Mouse (Mus musculus) left cerebral cortex, adult 11 months (tissue): ENCODE measurements around the gene Akr1d1.

Source experiments
- DNase-seq: peaks from one replicate; pipeline ENCODE4 v3.0.0; 2022; ENCODE audit warnings: low spot score

Akr1d1 gene

DNA sequence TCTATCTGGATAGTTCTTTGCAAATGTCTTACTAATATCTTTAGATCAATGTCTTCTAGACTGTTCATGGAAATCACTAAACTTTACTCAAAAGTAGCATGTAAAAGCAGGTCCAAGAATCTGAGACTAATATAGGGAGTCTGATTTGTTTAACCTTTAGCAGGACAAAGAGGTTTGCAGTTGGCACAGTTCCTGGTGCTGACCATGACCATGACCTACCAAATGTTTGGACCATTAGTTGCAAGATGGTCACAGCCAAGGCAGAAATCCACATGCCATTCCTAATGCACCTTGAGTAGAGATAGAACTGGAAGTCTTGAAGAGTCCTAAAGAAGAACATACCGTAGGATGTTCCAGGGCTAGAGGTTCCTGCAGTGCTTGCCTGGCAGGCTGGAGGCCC is 37.4 kb downstream of the Akr1d1 start:
- DNase-seq = no peak

DNA sequence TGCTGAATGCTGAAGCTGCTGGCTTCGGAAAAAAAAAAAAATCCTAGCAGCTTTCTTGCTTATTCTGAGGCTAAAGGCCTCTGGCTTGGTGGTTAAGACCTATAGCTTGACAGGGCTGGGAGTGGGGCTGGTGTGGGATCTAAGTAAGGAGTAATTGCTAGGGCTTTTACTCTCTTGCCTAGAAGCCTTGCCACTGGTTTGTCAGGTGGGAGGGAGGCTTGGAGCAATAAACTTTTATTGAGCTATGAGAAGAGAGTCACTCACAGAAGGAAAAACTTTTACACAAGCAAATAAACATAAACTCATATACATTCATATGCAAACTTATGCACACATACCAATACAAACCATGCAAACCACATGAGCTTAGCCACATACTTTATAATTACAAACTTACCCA is 42.0 kb downstream of the Akr1d1 start:
- DNase-seq = no peak

DNA sequence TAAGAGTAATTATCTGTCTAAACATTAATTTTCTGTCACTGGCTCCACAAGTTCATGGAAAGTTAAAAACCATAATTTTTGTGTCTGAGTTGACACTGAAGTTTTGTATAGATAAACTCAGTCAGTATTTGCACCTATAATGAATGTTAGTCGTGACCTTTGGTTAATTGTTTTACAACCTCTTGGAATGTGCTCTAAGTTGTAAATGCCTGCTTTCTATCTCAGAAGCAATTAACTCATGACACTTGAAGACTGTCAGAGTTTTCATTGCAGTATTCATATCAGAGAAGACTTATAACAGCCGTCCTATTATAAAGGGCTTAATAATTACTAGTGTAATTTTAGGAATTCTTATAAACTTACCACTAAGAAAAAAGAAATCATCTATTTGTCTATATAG is 43.0 kb downstream of the Akr1d1 start:
- no peak for DNase-seq

DNA sequence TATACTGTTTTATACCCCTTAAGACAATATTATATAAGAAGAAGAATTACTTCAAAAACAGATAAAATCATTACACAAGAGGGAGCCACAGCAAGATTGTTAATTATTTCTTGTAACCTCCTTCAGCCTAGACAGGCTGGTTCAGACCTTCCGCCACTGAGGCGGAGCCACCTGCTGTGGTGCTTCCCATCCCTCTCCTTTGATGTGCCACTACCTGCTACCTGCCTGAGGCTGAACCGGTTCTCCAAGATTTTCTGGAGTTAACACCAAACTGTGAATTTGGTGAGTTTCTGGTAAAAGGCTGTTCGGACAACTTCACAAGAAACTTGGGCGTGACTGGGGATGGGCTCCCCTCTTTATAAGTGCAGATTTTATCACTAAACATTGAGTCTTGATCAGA is 50.5 kb downstream of the Akr1d1 start:
- no peak for DNase-seq

DNA sequence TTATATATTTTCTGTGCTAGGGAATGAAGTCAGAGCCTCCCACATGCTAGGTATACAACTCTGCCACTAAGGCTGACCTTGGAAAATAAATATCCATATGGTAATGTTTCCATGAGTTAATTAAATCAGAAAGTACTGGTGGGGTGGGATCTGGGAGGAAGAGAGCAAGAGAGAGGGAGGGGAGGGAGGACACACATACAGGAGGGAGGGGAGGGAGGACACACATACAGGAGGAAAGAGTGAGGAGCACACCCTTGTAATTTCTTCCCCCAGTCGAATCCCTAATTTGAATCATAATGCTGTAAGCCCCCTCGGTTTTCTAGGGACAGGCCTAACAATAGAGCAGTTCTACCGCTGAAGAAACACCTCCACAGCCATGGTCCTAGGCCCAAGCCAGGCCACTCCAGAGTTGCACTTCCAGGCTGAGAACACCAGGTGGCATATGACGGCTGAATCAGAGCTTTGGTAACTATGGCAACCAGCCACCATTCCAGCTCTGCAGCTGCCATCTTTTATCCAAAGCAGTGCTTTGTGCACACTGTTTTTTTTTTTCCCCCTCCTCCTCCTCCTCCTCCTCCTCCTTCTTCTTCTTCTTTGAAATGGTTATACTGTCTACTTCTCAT is 59.5 kb downstream of the Akr1d1 start:
- peak; percentile 61 for DNase-seq

DNA sequence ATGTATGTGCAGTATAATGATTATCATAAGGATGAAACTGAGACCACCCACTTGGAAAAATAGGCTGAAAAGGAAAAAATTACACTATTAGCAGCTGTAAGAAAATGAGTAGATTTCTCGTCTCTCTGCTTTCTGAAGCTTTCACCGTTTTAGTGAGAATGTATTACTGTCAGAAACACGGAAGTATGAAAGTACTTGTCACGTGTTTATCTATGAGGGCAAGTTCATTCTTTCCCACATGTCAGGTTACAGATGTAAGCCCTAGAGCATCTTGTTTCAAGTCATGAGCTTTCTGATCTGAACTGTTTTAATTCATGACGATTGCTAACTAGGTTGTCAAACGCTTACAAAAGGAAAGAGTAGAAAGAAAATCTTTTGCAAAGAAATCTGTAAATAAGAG is 60.8 kb downstream of the Akr1d1 start:
- DNase-seq = no peak

DNA sequence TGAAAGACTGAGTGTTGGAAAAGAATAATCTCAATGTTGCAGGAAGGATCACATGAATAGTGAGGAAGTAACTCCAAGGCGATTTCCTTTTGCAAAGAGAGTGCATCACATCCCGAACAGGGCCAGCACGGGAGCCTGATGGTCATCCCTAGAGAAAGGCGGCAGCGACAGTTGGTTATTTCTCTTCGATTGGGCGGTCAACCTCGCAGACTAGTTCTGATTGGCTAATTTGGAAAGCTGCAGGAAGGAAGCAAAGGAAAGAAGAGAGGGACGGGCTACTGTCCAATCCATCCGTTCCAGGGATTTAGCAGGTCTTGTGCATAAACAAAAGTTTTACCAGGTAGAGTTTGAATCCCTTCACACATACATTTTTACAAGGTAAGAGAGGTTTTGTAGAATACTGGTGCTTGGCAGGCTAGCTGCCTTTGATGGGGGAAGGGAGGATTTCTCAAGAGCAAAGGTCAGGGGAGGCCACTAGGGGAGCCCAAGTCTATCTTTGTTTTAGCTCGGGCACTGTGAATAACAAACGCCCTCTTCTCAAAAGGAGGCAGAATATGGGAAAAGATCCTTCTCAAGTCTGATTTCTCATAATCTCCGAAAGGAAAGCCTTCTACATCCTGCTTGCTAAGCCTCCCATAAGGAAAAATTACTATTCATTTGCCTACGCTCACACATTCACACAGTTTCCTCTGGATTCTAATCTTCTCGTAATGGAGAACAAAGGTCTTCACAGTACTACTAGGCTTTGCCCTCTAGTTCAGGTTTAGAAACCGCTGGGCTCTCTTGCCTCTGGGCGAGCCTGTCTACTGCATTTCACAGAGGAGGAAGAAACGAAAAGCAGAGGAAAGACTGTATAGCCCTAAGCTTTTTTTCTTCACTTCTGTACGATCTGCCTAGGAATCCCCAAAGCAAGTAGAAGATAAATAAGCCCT is 62.4 kb downstream of the Akr1d1 start:
- peak; percentile 27 for DNase-seq

DNA sequence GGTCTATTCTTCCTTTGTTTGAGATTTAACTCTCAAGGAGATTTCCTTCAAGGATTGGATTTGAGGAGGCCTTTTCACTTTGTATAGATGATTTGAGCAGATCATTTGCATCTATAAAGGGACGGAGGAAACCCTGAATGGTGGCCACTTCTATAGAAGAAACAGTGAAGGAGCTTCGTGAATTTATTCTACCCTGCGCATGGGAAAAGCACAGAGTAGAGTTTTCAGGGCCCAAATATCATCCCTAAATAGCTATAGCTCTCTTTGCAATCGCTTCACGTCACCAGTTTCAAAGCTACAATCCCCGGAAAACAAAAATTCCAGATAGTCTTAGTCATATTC is 63.0 kb downstream of the Akr1d1 start:
- DNase-seq = no peak

DNA sequence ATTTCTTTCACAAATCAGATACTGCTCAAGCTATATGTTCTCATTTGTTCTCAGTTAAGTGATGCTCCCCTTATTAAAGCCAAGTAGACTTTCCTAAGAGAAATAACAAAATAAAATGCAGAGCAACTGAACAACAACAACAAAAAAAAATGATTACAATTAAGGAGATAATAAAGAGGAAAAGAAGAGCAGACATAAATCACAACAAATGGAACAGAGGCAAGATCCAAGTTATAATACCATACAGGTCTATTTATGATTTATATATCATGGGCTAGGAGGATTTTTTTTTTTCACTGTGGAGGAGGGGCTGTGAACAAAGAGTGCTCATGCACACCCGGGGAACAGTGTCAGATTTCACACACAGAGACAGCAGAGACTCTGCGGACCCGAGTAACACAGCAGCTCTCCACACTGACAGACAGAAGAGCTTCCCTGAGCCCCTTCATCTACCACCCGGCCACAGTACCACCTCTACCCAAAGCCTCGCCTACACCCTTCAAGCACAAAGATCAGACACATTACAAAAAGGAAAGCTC is 63.6 kb downstream of the Akr1d1 start:
- DNase-seq = no peak

DNA sequence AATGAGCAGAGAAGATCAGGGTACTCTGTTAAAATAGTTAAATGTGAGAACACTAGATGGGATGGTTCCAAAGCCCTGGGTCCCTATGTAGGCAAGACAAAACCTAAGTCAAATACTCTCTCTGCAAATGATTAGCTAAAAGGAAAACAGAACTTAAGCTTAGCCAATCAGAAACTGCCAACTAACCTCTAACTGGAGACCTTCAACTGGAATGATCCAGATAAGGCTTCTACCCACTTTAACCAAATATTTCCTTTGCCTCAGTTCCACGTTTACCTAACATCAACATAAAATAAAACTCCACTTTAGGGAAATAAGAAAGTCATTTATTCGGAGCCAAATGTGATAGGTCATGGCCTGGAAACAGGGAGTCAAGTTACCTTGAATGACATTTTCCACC is 67.1 kb downstream of the Akr1d1 start:
- no peak for DNase-seq

DNA sequence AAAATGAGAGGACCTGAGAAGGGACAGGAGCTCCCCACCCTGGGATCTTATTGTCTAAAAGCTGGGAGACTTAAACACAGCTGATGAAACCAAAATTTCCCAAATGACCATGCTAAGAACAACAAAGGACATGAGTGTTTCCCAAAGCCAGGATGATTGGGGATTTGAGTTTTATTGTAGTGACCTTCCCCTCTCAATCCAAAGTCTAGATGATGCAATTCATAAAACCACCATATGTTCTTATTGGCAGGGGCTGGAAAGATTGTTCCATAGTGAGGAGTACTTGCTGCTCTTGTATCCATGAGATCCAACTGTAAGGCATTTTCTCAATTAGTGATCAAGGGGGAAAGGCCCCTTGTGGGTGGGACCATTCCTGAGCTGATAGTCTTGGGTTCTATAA is 68.1 kb downstream of the Akr1d1 start:
- no peak for DNase-seq

DNA sequence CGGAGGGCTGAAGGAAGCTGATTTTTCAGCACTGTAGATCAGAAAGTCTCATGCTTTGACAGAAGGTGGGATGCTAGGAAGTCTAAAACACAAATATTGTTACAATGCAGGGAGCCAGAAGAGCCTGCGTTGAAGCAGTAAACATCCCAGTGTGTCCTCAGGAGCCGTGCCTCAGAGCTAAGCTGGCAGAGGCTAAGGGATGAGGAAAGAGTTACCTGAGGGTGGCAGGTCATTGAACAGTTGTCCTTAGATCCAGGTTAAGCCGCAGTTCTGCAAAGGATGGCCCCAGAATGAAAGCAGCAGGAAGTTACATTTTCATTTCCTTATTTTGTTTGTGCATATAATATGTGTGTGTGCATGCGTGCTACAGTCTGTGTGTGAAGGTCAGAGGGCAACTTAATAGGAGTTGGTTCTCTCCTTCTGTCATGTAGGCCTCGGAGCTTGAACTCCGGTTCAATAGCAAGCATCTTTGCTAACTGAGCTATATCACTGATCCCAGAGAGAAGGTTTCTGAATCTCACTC is 71.1 kb downstream of the Akr1d1 start:
- no peak for DNase-seq

DNA sequence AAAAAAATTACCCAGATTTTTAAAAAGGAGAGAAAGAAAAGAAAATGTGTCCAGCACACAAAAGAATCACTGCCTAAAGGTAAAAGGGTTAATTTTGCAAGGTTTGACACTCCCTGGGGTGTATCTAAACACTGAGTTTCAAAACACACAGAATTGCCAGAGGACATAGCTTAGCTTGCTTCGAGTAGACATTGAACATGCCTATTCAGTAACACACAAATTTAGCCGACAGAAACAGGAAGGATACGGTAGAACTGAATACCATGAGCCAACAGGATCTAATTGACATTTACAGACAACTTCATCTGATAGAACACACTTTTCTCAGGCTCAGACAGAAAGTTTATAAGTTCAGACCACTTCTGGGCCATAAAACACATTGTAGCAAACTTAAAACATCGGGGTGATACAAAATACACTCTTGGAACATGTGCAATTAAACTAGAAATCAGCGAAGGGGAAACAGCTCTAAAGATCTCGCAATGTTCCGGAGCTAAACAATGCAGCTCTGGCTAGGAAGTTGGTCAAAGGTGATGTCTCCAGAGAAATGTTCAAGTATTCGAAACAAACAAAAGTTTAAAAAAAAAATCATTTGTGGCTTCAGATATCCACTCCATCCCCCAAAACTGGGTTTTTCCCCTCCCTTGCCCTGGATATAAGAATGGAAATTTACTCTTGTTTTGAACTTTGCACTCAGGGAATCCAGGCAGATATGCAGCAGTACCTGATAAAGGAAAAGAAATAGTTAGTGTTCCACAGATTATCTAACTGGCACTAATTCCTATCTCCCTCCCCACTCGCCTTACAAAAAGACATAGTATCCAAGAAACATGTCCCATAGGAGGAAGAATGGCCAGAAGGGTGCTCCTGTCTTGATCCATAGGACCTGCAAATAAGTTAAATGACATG is 73.1 kb downstream of the Akr1d1 start:
- DNase-seq = no peak

DNA sequence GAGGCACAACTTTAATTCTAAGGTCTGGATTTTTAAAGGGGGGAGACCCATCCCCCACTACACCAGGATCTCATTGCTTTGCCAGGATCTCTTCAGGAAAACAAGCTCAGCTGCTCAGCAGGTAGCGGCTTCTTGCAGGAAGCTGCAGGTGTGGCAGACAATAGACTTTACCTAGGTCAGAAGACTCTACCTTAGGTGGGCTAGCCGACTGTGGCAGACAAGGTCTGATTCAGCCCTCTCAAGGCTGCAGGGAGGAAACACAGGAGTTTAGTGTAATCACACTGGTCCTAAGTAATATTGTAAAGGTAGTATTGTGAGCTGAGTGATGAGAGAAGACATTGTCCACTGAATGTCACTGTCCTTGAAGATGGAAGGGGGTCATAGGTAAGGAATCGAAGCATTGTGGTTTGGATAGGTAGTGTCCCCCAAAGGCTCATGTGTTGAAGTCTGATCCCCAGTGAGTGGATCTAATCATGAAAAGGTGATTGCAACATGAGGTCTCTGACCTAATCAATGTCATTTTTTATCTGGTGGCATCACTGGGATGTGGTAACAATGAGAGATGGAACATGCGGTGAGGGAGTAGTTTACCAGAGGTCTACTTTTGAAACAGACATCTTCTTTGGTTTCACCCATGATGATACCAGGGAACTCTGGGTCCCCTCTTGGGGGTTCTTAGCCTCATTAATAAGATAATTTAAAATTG is 74.4 kb downstream of the Akr1d1 start:
- DNase-seq = no peak

DNA sequence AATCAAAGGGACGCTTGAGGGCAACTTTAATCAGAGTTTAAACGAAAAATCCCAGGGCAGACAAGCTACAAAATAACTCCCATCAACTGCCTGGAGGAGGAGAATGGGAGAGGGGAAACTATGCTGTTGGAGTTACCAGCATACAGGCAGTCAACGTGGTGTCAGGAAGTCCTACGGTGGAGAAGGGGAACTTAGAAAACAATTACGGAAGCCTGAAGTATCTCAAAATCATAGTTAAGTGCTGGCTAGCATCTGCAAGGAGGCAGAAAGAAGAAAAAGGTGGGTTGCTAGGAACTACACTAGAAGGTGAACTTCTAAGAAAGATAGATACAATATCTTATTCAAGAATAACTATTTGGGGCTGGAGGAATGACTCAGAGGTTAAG is 74.9 kb downstream of the Akr1d1 start:
- no peak for DNase-seq

DNA sequence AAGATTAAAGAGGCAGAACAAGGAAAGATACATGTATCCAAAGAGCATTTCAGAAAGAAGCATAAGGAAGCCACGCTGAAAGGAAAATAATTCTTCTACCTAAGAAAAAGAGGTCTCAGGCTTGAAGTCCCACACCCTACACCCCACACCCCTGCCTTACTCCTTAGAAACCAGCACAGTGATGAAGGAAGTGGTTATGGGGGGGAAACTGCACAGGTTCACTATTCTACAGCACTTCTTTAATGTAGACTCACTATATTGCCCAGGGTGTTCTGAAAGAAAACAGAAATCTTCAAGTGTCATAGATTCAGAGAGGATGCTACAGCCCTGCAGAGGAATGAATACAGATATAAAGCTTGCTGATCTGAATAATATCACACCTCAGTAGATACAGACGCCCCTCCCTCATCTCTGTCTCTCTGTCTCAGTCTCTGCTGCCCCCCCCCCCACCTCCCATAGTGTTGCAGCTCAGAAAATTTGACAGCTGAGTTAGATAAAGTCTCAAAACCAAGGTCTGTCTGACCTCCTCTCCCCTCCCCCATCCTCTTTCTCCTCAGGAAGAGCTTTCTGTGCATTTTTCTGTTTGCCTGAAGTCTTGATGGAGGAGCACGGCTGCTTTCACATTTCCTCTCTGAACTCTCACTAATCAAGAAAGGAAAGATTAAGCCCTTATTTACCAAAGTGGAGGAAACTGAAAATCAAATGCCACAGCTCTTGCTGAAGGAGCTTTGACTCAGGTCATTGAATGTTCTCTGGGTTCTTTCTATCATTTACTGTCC is 77.7 kb downstream of the Akr1d1 start:
- no peak for DNase-seq

DNA sequence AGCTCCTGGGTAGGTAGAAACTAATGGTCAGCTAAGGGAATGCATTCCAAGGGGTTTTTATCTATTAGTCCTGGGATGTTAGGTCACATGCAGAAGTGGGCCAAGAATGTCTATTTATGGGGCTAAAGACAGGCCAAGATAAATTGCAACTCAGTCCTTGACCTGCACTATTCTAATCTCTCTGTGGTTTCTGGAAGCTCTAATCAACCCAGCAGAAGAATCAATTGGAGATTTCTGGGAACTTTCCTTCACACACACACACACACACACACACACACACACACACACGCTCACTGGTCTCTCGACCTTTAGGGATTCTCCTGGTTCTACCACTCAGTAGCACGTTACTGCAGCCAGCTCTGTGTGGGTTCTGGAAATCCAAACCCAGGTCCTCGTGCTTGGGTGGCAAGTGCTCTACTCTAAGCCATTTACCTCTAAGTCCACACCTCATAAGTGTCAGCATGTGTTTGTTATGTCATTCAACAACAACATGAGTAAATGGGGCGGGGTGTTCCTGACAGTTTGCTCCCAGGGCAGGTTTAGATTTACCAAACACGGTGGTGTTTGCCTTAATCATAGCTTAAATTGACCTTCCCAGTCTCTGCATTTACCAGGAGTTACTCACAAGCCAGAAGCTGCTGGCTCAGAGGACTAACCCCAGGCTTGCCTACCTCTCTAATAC is 82.8 kb downstream of the Akr1d1 start:
- DNase-seq = no peak

DNA sequence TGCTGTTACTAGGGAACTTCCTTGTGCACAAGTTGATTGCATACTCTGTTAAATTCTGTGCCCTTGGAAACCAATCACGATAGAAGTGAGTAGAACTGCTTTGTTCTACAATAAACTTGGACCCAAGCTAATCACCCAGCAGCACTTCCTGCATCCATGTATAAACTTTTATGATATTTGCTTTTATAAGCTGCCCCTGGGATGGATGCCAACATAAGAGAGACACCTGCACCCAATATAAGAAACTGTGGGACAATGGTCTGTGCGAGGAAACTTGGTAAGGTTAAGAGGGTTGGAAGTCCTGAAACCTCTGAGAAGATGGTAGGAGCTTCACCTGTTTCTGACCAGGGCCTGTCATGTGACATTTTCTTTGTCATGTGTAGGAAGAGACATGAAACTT is 85.5 kb downstream of the Akr1d1 start:
- DNase-seq = no peak

DNA sequence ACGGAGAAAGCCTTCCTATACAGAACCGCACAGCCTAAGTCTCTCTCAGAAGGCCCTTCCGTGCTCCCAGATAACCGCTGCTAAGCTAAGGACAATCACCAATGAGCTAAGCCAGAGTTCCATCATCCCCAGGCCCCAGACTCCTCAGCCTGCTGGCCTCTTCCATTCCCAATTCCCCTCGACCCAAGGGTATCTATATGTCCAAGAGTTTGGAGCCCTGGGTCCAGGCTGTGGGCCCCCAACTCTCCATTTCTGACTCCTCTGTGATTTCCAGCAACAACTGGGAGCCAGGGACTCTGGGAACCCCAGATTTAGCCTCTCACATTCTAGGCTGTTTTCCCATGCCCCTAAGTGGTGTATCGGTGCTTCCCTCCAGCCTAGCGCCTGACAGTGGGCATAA is 86.2 kb downstream of the Akr1d1 start:
- DNase-seq = no peak

DNA sequence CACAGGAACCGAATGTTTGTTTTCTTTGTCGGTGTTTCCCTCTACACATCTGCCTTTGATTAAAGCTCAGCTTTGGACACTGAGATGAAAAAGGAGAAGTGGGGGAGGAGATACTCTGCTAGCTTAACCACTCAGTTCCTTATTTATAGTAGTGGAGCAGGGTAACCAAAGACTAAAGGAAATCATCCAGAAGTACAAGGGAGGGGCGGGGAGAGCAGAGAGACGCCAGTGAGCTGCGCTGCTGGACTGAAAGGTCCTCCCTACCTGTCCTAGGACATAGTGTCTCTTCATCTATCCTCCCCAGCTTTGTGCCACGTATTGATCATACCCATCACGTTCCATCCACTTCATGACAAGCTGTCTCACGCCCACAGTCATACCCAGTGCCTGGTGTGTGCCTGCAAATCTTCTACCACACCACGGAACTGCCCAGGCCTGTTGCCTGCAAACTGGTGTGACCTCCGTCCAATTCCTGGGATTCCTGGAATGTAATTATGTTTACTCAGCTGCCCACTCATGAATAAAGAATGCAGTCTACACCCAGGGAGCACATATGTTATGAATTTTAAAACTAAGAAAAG is 87.5 kb downstream of the Akr1d1 start:
- DNase-seq = no peak
